In genomic region chr5:134582221-134582907, GRCm38 (mm10) we compare ENCODE assay signal across 8 mouse cellular contexts. TPM values are rescaled to one million over a fixed set of nuclear protein-coding genes. Genes with fewer than 3 reads are reported as not detected.
DNase-seq lines count a peak whose midpoint lies in the region; ATAC-seq and TF ChIP-seq lines count a peak whose summit lies in the region.

No protein-coding gene starts in this region.

- H3K36me3 ChIP-seq in heart, embryonic 12.5 days: peaks cover 7% of the 10 kb centered on the region
- H3K36me3 ChIP-seq in kidney, postnatal 0 days (ENCODE audit: insufficient read depth, low read length): 0 out of 2 replicates have a peak, but pooled peaks cover 2% of the 10 kb centered on the region
- 0 out of 2 replicates have a peak, but pooled peaks cover 3% of the 10 kb centered on the region for H3K36me3 ChIP-seq in liver, embryonic 11.5 days (ENCODE audit: control insufficient read depth, insufficient read depth, low read length)
- peaks cover 2% of the 10 kb centered on the region for H3K36me3 ChIP-seq in stomach, embryonic 14.5 days (ENCODE audit: control insufficient read depth, insufficient read depth, low read length)

- no peaks in the 10 kb centered on the region for H3K9me3 ChIP-seq in heart, embryonic 12.5 days (replicated peaks)
- H3K9me3 ChIP-seq in kidney, postnatal 0 days (replicated peaks; ENCODE audit: low read length): no peaks in the 10 kb centered on the region
- H3K9me3 ChIP-seq in liver, embryonic 11.5 days (ENCODE audit: control insufficient read depth, low read length): no peaks in the 10 kb centered on the region
- no peaks in the 10 kb centered on the region for H3K9me3 ChIP-seq in stomach, embryonic 14.5 days (ENCODE audit: control insufficient read depth, low read depth, low read length)

- peak; percentile 97 for DNase-seq in B cell, adult 2 months
- peak; percentile 98 for DNase-seq in brain, adult 2 months (ENCODE audit: low read depth, low spot score)
- peak; percentile 99 for DNase-seq in kidney, postnatal 0 days (ENCODE audit: low spot score)
- DNase-seq in liver, embryonic 11.5 days (ENCODE audit: low spot score): peak; percentile 94
- peak; percentile 99 for DNase-seq in naive thymus-derived CD4-positive, alpha-beta T cell, adult 2 months (ENCODE audit: low read depth)

- peak overlapping the region; percentile 56; the same call in 1 of the 2 replicates for H3K27ac ChIP-seq in heart, embryonic 12.5 days (ENCODE audit: poor library complexity, severe bottlenecking)
- no peak overlapping the region for H3K27ac ChIP-seq in kidney, postnatal 0 days
- peak overlapping the region; percentile 23; the same call in 1 of the 2 replicates for H3K27ac ChIP-seq in liver, embryonic 11.5 days (ENCODE audit: low read depth, low read length)
- H3K27ac ChIP-seq in stomach, embryonic 14.5 days (ENCODE audit: low read length): no peak overlapping the region

- H3K4me3 ChIP-seq in heart, embryonic 12.5 days: peak overlapping the region; percentile 98
- peak overlapping the region; percentile 88 for H3K4me3 ChIP-seq in kidney, postnatal 0 days (replicated peaks; ENCODE audit: low read depth, low read length)
- peak overlapping the region; percentile 68 for H3K4me3 ChIP-seq in liver, embryonic 11.5 days (ENCODE audit: low read depth, low read length)
- peak overlapping the region; percentile 69 for H3K4me3 ChIP-seq in stomach, embryonic 14.5 days (ENCODE audit: low read depth, low read length)

- TF ChIP-seq CTCF in kidney, postnatal 0 days (IDR thresholded peaks at IDR 0.05; ENCODE audit: low read depth): peak; percentile 82

- peak overlapping the region; percentile 89 for H3K4me2 ChIP-seq in heart, embryonic 12.5 days
- H3K4me2 ChIP-seq in kidney, postnatal 0 days (ENCODE audit: low read length): peak overlapping the region; percentile 60
- peak overlapping the region; percentile 71 for H3K4me2 ChIP-seq in liver, embryonic 11.5 days
- H3K4me2 ChIP-seq in stomach, embryonic 14.5 days (replicated peaks; ENCODE audit: low read depth, low read length): peak overlapping the region; percentile 87

- 9% methylated on average over 27 of the region's 30 CpGs for WGBS in heart, embryonic 12.5 days
- 8% methylated on average over 28 of the region's 30 CpGs for WGBS in kidney, postnatal 0 days
- WGBS in liver, embryonic 11.5 days: 8% methylated on average over 29 of the region's 30 CpGs
- 8% methylated on average over 27 of the region's 30 CpGs for WGBS in stomach, embryonic 14.5 days

- H3K9ac ChIP-seq in heart, embryonic 12.5 days: peak overlapping the region; percentile 96
- H3K9ac ChIP-seq in kidney, postnatal 0 days (ENCODE audit: low read depth, low read length): peak overlapping the region; percentile 76
- peak overlapping the region; percentile 84 for H3K9ac ChIP-seq in liver, embryonic 11.5 days (ENCODE audit: low read depth, low read length)
- peak overlapping the region; percentile 73 for H3K9ac ChIP-seq in stomach, embryonic 14.5 days (replicated peaks; ENCODE audit: low read depth, low read length)

- H3K4me1 ChIP-seq in heart, embryonic 12.5 days (replicated peaks): peaks cover 9% of the 10 kb centered on the region
- H3K4me1 ChIP-seq in kidney, postnatal 0 days (replicated peaks; ENCODE audit: insufficient read depth, low read length): no peaks in the 10 kb centered on the region
- H3K4me1 ChIP-seq in liver, embryonic 11.5 days (replicated peaks; ENCODE audit: control insufficient read depth, insufficient read depth, low read length): peaks cover 11% of the 10 kb centered on the region
- peaks cover 7% of the 10 kb centered on the region; the same call in 1 of the 2 replicates for H3K4me1 ChIP-seq in stomach, embryonic 14.5 days (ENCODE audit: control insufficient read depth, insufficient read depth, low read length)

- ATAC-seq in erythroblast, adult 5-6 weeks (replicated peaks; ENCODE audit: low FRiP score, poor library complexity, severe bottlenecking): peak; percentile 99
- peak; percentile 95 for ATAC-seq in heart, embryonic 12.5 days (ENCODE audit: insufficient number of reproducible peaks, low FRiP score)
- peak; percentile 88 for ATAC-seq in kidney, postnatal 0 days (replicated peaks; ENCODE audit: low FRiP score, low read depth)
- ATAC-seq in liver, embryonic 11.5 days (replicated peaks; ENCODE audit: low FRiP score): peak; percentile 92
- peak; percentile 95 for ATAC-seq in stomach, embryonic 14.5 days (ENCODE audit: insufficient number of reproducible peaks, insufficient read depth, low FRiP score, low read depth)

- no peaks in the 10 kb centered on the region for H3K27me3 ChIP-seq in heart, embryonic 12.5 days (replicated peaks)
- no peaks in the 10 kb centered on the region for H3K27me3 ChIP-seq in kidney, postnatal 0 days (ENCODE audit: insufficient read depth, low read length)
- no peaks in the 10 kb centered on the region for H3K27me3 ChIP-seq in liver, embryonic 11.5 days (replicated peaks; ENCODE audit: control insufficient read depth, insufficient read depth, low read length)
- H3K27me3 ChIP-seq in stomach, embryonic 14.5 days (ENCODE audit: control insufficient read depth, insufficient read depth, low read length): no peaks in the 10 kb centered on the region

RNA-seq across cellular contexts. Expression of gene Rfc2, which starts 1.2 kb away (rescaled TPM):
- 26.7 and 51.0 TPM in 2 replicates for total RNA-seq in erythroblast, adult 5-6 weeks (2015; ENCODE audit: low replicate concordance)
- 14.7 and 23.7 TPM in 2 replicates for total RNA-seq in erythroblast, adult 5-6 weeks (2017; ENCODE audit: low replicate concordance)
- polyA plus RNA-seq in heart, embryonic 12.5 days (2016; fragmentation: Nextera tagmentation; extraction: Ambion mirVana): 199 TPM in 2 replicates
- polyA plus RNA-seq in kidney, postnatal 0 days (2015; fragmentation: Nextera tagmentation; extraction: Ambion mirVana): 155 and 188 TPM in 2 replicates
- 363 and 374 TPM in 2 replicates for polyA plus RNA-seq in liver, embryonic 11.5 days (2014; fragmentation: Nextera tagmentation; extraction: Ambion mirVana)
- 278 and 285 TPM in 2 replicates for polyA plus RNA-seq in stomach, embryonic 14.5 days (2014; fragmentation: Nextera tagmentation; extraction: Ambion mirVana)

RNA-seq across cellular contexts. Expression of gene Syna, which starts 22.4 kb away (rescaled TPM):
- 0.84 TPM in 1 of 2 replicates, not detected in the other for total RNA-seq in erythroblast, adult 5-6 weeks (2015; ENCODE audit: low replicate concordance)
- total RNA-seq in erythroblast, adult 5-6 weeks (2017; ENCODE audit: low replicate concordance): not detected in 2 replicates
- not detected in 2 replicates for polyA plus RNA-seq in heart, embryonic 12.5 days (2016; fragmentation: Nextera tagmentation; extraction: Ambion mirVana)
- 0.23 and 0.32 TPM in 2 replicates for polyA plus RNA-seq in kidney, postnatal 0 days (2015; fragmentation: Nextera tagmentation; extraction: Ambion mirVana)
- polyA plus RNA-seq in liver, embryonic 11.5 days (2014; fragmentation: Nextera tagmentation; extraction: Ambion mirVana): not detected in 2 replicates
- polyA plus RNA-seq in stomach, embryonic 14.5 days (2014; fragmentation: Nextera tagmentation; extraction: Ambion mirVana): 0.17 TPM in 1 of 2 replicates, not detected in the other

RNA-seq across cellular contexts. Expression of gene Clip2, which starts 30.1 kb away (rescaled TPM):
- total RNA-seq in erythroblast, adult 5-6 weeks (2015; ENCODE audit: low replicate concordance): 0.21 and 0.96 TPM in 2 replicates
- 2.1 and 4.0 TPM in 2 replicates for total RNA-seq in erythroblast, adult 5-6 weeks (2017; ENCODE audit: low replicate concordance)
- polyA plus RNA-seq in heart, embryonic 12.5 days (2016; fragmentation: Nextera tagmentation; extraction: Ambion mirVana): 2.5 and 2.7 TPM in 2 replicates
- polyA plus RNA-seq in kidney, postnatal 0 days (2015; fragmentation: Nextera tagmentation; extraction: Ambion mirVana): 3.3 TPM in 2 replicates
- polyA plus RNA-seq in liver, embryonic 11.5 days (2014; fragmentation: Nextera tagmentation; extraction: Ambion mirVana): 1.4 and 1.7 TPM in 2 replicates
- polyA plus RNA-seq in stomach, embryonic 14.5 days (2014; fragmentation: Nextera tagmentation; extraction: Ambion mirVana): 4.1 and 4.4 TPM in 2 replicates

RNA-seq across cellular contexts. Expression of gene Lat2, which starts 32.5 kb away (rescaled TPM):
- 1.5 and 5.0 TPM in 2 replicates for total RNA-seq in erythroblast, adult 5-6 weeks (2015; ENCODE audit: low replicate concordance)
- total RNA-seq in erythroblast, adult 5-6 weeks (2017; ENCODE audit: low replicate concordance): 7.5 and 10.9 TPM in 2 replicates
- polyA plus RNA-seq in heart, embryonic 12.5 days (2016; fragmentation: Nextera tagmentation; extraction: Ambion mirVana): 2.4 and 2.8 TPM in 2 replicates
- polyA plus RNA-seq in kidney, postnatal 0 days (2015; fragmentation: Nextera tagmentation; extraction: Ambion mirVana): 0.45 and 0.93 TPM in 2 replicates
- 2.0 and 2.1 TPM in 2 replicates for polyA plus RNA-seq in liver, embryonic 11.5 days (2014; fragmentation: Nextera tagmentation; extraction: Ambion mirVana)
- 1.2 and 1.6 TPM in 2 replicates for polyA plus RNA-seq in stomach, embryonic 14.5 days (2014; fragmentation: Nextera tagmentation; extraction: Ambion mirVana)

RNA-seq across cellular contexts. Expression of gene Eif4h, which starts 56.9 kb away (rescaled TPM):
- total RNA-seq in erythroblast, adult 5-6 weeks (2015; ENCODE audit: low replicate concordance): 63.7 and 79.4 TPM in 2 replicates
- 93.5 and 98.1 TPM in 2 replicates for total RNA-seq in erythroblast, adult 5-6 weeks (2017; ENCODE audit: low replicate concordance)
- 341 and 342 TPM in 2 replicates for polyA plus RNA-seq in heart, embryonic 12.5 days (2016; fragmentation: Nextera tagmentation; extraction: Ambion mirVana)
- polyA plus RNA-seq in kidney, postnatal 0 days (2015; fragmentation: Nextera tagmentation; extraction: Ambion mirVana): 327 and 365 TPM in 2 replicates
- 401 and 428 TPM in 2 replicates for polyA plus RNA-seq in liver, embryonic 11.5 days (2014; fragmentation: Nextera tagmentation; extraction: Ambion mirVana)
- 442 and 457 TPM in 2 replicates for polyA plus RNA-seq in stomach, embryonic 14.5 days (2014; fragmentation: Nextera tagmentation; extraction: Ambion mirVana)

Comparison
In these comparisons a context has a peak if more than half of its experiments do, and no peak if none do; other contexts are left out.
1. H3K27ac ChIP-seq: peak in heart, embryonic 12.5 days (single experiment) and liver, embryonic 11.5 days (single experiment); none in kidney, postnatal 0 days (single experiment) and stomach, embryonic 14.5 days (single experiment).
2. Peak in every context shown above with its lines, with median percentiles within 50 percentile points of each other: DNase-seq, ATAC-seq, H3K4me2 ChIP-seq, H3K4me3 ChIP-seq and H3K9ac ChIP-seq.